Mouse (Mus musculus) C2C12 (cell line): ENCODE measurements around the gene Ndufa6. TPM values are rescaled to one million over a fixed set of nuclear protein-coding genes. Genes with fewer than 3 reads are reported as not detected.

Experiments
- H3K27me3 ChIP-seq: one replicate; pipeline ENCODE4 v1.6.1; 2011; ENCODE audit not compliant: control insufficient read depth, insufficient read depth, insufficient read length
- H3K36me3 ChIP-seq: one replicate; pipeline ENCODE4 v1.6.1; 2011; ENCODE audit not compliant: control insufficient read depth, insufficient read depth
- H3K4me3 ChIP-seq: one replicate; pipeline ENCODE4 v1.5.1; 2011; ENCODE audit warnings: mild to moderate bottlenecking, control low read depth; ENCODE audit not compliant: poor library complexity, insufficient read depth, severe bottlenecking
- H3K79me2 ChIP-seq: one replicate; pipeline ENCODE4 v1.6.1; 2011; ENCODE audit not compliant: control insufficient read depth, insufficient read depth
- H3K79me3 ChIP-seq: one replicate; pipeline ENCODE4 v1.6.1; 2011; ENCODE audit warnings: low read depth, control low read depth
- H3ac ChIP-seq: one replicate; pipeline ENCODE3; 2011; ENCODE audit warnings: low read depth; ENCODE audit not compliant: control insufficient read depth, insufficient read length
- CEBPB ChIP-seq: IDR thresholded peaks from one replicate; pipeline ENCODE4 v1.6.1; 2011; ENCODE audit warnings: low read depth, mild to moderate bottlenecking, control low read depth, moderate library complexity
- CTCF ChIP-seq: IDR thresholded peaks from one replicate; pipeline ENCODE4 v1.5.1; 2011; ENCODE audit not compliant: control insufficient read depth, insufficient read depth, insufficient read length
- FOSL1 ChIP-seq: IDR thresholded peaks from one replicate; pipeline ENCODE4 v1.8.0; 2011; ENCODE audit warnings: mild to moderate bottlenecking, low read length; ENCODE audit not compliant: poor library complexity, insufficient read depth, severe bottlenecking
- MAX ChIP-seq: IDR thresholded peaks from one replicate; pipeline ENCODE4 v1.6.1; 2011; ENCODE audit warnings: mild to moderate bottlenecking, control low read depth
- MYOD1 ChIP-seq: IDR thresholded peaks from one replicate; pipeline ENCODE4 v1.6.1; 2011; ENCODE audit warnings: low read depth; ENCODE audit not compliant: control insufficient read depth, insufficient read length
- MYOG ChIP-seq: IDR thresholded peaks from one replicate; pipeline ENCODE4 v1.6.1; 2011; ENCODE audit not compliant: control insufficient read depth, insufficient read length; ENCODE audit errors: extremely low read depth
- USF1 ChIP-seq: IDR thresholded peaks from one replicate; pipeline ENCODE4 v1.6.1; 2011; ENCODE audit warnings: low read depth, mild to moderate bottlenecking, control low read depth, moderate library complexity
- polyA plus RNA-seq: library from polyadenylated mRNA; unstranded; fragments of >200 nt; fragmentation: generic; extraction: Trizol; gene quantifications from one replicate; pipeline ENCODE4 v1.2.1, GENCODE M21; 2012; ENCODE audit warnings: missing spikeins

Gene Ndufa6
- polyA plus RNA-seq, 1 experiment, result 385 TPM

- H3K4me3 ChIP-seq, result no peak overlapping the region
- peaks cover 25% of the 10 kb centered on the region for H3K79me2 ChIP-seq
- TF ChIP-seq CEBPB, result no peak
- TF ChIP-seq MAX, result no peak
- no peak for TF ChIP-seq FOSL1
- TF ChIP-seq MYOD1, result no peak
- no peak for TF ChIP-seq MYOG
- no peak for TF ChIP-seq CTCF
- TF ChIP-seq USF1, result no peak
- H3K27me3 ChIP-seq, result no peaks in the 10 kb centered on the region
- no peak overlapping the region for H3ac ChIP-seq
- H3K36me3 ChIP-seq, result peaks cover 25% of the 10 kb centered on the region
- peaks cover 13% of the 10 kb centered on the region for H3K79me3 ChIP-seq
Measured at GRCm38 (mm10) chr15:82344971-82345370, 9.2 kb downstream of the Ndufa6 start.

GRCm38 (mm10) chr15:82343368-82344287 is 10.5 kb downstream of the Ndufa6 start:
- Histone ChIP-seq H3K4me3 (no peak overlapping the region), H3K36me3 (peaks cover 12% of the 10 kb centered on the region), H3K79me2 (peaks cover 24% of the 10 kb centered on the region), H3K27me3 (no peaks in the 10 kb centered on the region), H3K79me3 (peaks cover 13% of the 10 kb centered on the region), H3ac (no peak overlapping the region)
- no peak for TF ChIP-seq MAX
- no peak for TF ChIP-seq USF1
- no peak for TF ChIP-seq FOSL1

DNA sequence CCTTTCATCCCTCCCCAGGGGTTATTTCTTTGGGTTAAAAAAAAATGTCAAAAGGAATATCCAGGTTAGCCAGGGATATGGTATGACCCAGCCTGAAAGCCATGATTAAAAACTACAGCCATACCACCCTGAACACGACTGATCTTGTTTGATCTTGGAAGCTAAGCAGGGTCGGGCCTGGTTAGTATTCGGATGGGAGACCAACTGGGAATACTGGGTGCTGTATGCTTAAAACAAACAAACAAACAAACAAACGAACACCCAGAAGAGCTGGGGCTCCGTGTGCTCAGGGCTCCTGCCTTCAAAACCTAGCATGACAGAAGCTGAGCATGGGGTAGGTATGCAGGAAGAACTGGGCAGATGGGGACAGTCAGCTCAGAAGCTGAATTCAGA is 11.6 kb downstream of the Ndufa6 start:
- TF ChIP-seq CEBPB (no peak), CTCF (no peak), MYOG (no peak), USF1 (no peak), MYOD1 (no peak), MAX (no peak), FOSL1 (no peak)
- Histone ChIP-seq H3ac (no peak overlapping the region), H3K79me3 (peaks cover 12% of the 10 kb centered on the region), H3K79me2 (peaks cover 17% of the 10 kb centered on the region), H3K27me3 (no peaks in the 10 kb centered on the region), H3K4me3 (no peak overlapping the region), H3K36me3 (peaks cover 2% of the 10 kb centered on the region)

DNA sequence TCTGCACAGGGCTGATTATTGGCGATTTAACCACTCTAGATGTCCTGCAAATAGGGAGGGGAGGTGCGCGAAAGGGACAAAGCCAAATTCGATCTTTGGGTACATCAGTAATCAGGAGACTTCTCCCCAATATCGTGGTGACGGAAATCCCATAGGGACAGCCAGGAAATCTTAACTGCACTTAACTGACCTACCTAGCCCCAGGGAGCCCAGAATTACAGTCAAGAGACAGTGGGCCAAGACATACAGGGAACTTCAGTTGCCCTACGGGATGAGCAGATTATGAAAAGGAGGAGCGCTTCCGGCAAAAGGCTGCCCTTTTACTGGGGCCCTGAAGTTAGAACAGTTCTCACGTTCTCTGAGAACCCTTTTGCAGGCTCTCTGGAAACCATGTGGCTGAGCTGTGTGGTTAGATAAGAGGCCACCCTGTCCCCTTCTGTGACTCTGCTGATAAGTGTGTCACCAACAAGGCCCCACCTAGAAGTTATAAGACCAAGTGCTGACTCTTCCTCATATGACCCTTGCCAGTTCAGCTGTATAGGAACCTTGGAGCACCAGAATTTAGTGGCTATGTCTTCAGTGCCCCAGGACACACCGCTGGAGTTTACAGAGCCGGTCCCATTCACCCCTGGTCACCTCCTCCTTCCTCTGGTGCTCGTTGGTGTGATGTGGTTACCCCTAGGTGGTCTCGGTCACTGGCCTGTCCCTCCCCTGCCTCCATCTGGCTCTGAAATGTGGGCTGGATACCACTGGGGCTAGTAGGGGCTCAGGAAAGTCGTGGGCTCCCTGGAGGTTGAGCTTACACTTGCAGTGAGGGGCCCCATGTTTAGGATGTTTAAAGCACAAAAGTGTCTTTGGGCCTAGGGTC is 12.2 kb downstream of the Ndufa6 start:
- H3ac ChIP-seq, result no peak overlapping the region
- H3K27me3 ChIP-seq, result no peaks in the 10 kb centered on the region
- peaks cover 6% of the 10 kb centered on the region for H3K79me3 ChIP-seq
- no peaks in the 10 kb centered on the region for H3K36me3 ChIP-seq
- H3K4me3 ChIP-seq, result no peak overlapping the region
- TF ChIP-seq USF1 (no peak), MAX (no peak), CTCF (no peak), CEBPB (no peak), FOSL1 (no peak), MYOG (no peak), MYOD1 (no peak)
- peaks cover 17% of the 10 kb centered on the region for H3K79me2 ChIP-seq

DNA sequence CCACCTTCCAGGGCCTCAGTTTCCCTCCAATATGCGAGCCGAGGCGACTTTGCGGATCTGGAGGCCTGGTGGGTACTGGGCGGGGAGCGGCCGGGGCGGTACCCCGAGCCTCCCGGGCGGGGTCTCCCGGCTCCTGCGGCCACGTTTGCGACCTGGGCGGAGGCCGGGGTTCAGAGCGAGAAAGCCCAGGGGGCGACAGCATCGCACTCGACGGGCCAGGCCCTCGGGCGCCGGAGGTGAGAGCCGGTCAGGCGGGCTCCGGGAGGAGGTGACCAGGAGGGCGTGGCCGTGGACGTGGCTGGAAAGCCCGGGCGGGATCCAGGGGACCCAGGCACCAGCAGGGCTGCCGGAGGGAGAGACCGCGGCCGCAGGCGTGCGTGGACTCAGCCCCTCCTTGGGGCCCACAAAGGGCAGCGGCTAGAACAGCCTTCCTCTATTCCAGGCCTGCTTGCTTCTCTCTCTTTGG is 13.1 kb downstream of the Ndufa6 start:
- no peak overlapping the region for H3K4me3 ChIP-seq
- H3K79me2 ChIP-seq, result peaks cover 10% of the 10 kb centered on the region
- no peaks in the 10 kb centered on the region for H3K79me3 ChIP-seq
- H3K27me3 ChIP-seq, result no peaks in the 10 kb centered on the region
- TF ChIP-seq CEBPB (no peak), MYOD1 (no peak), MAX (no peak), CTCF (no peak), MYOG (no peak), FOSL1 (no peak), USF1 (no peak)
- H3K36me3 ChIP-seq, result no peaks in the 10 kb centered on the region
- no peak overlapping the region for H3ac ChIP-seq
